Comparison of ENCODE assay signal across 11 mouse cellular contexts in genomic region chr11:59094213-59094612, GRCm38 (mm10). TPM values are rescaled to one million over a fixed set of nuclear protein-coding genes. Genes with fewer than 3 reads are reported as not detected.
DNase-seq lines count a peak whose midpoint lies in the region; ATAC-seq and TF ChIP-seq lines count a peak whose summit lies in the region.
"Had no signal": no experiment of that assay in that cellular context is flagged by ENCODE, and none has a peak within 500 bp of the region (broad histone marks: within the 10 kb centered on the region; RNA-seq: fewer than 3 reads in every experiment).

No protein-coding gene starts in this region.

- no peaks in the 10 kb centered on the region for H3K4me1 ChIP-seq in kidney, postnatal 0 days (replicated peaks; ENCODE audit: insufficient read depth, low read length)
- no peaks in the 10 kb centered on the region for H3K4me1 ChIP-seq in E14TG2a.4 (replicated peaks; ENCODE audit: low read depth, low read length)
- H3K4me1 ChIP-seq in forebrain, embryonic 12.5 days, result no peaks in the 10 kb centered on the region
- H3K4me1 ChIP-seq: forebrain, embryonic 13.5 days; liver, embryonic 13.5 days had no signal

- no peaks in the 10 kb centered on the region for H3K27me3 ChIP-seq in kidney, postnatal 0 days (ENCODE audit: insufficient read depth, low read length)
- H3K27me3 ChIP-seq in E14TG2a.4 (ENCODE audit: insufficient read depth, low read length), result peaks cover 4% of the 10 kb centered on the region
- no peaks in the 10 kb centered on the region for H3K27me3 ChIP-seq in forebrain, embryonic 12.5 days
- H3K27me3 ChIP-seq: forebrain, embryonic 13.5 days; liver, embryonic 13.5 days had no signal

- no peak overlapping the region for H3K4me2 ChIP-seq in kidney, postnatal 0 days (ENCODE audit: low read length)
- H3K4me2 ChIP-seq in forebrain, embryonic 12.5 days, result no peak overlapping the region
- H3K4me2 ChIP-seq: forebrain, embryonic 13.5 days; liver, embryonic 13.5 days had no signal

- H3K36me3 ChIP-seq in kidney, postnatal 0 days (ENCODE audit: insufficient read depth, low read length), result no peaks in the 10 kb centered on the region
- no peaks in the 10 kb centered on the region for H3K36me3 ChIP-seq in E14TG2a.4 (ENCODE audit: insufficient read depth, low read length)
- H3K36me3 ChIP-seq in forebrain, embryonic 12.5 days (replicated peaks), result no peaks in the 10 kb centered on the region
- H3K36me3 ChIP-seq: liver, embryonic 13.5 days had no signal

- no peak overlapping the region for H3K4me3 ChIP-seq in kidney, postnatal 0 days (replicated peaks; ENCODE audit: low read depth, low read length)
- no peak overlapping the region for H3K4me3 ChIP-seq in E14TG2a.4 (replicated peaks; ENCODE audit: low read length)
- H3K4me3 ChIP-seq in forebrain, embryonic 12.5 days (replicated peaks), result no peak overlapping the region
- H3K4me3 ChIP-seq: forebrain, embryonic 13.5 days; liver, embryonic 13.5 days had no signal

- DNase-seq in kidney, postnatal 0 days (ENCODE audit: low spot score), result no peak
- no peak for DNase-seq in kidney, postnatal 14 days
- peak; percentile 38 for DNase-seq in adipocyte (ENCODE audit: low spot score)
- peak; percentile 13 for DNase-seq in mesoderm, embryonic 11.5 days (ENCODE audit: low read depth, low spot score)
- no peak for DNase-seq in right cerebral cortex, adult 18-20 months
- no peak for DNase-seq in cerebellum, postnatal 25 days
- DNase-seq: liver, embryonic 13.5 days had no signal

- 72% methylated on average over 4 of the region's 4 CpGs for WGBS in kidney, postnatal 0 days
- WGBS in forebrain, embryonic 12.5 days, result 76% methylated on average over 4 of the region's 4 CpGs

- H3K9me3 ChIP-seq in kidney, postnatal 0 days (replicated peaks; ENCODE audit: low read length), result no peaks in the 10 kb centered on the region
- H3K9me3 ChIP-seq in E14TG2a.4 (ENCODE audit: low read length), result no peaks in the 10 kb centered on the region
- H3K9me3 ChIP-seq in forebrain, embryonic 12.5 days, result no peaks in the 10 kb centered on the region
- H3K9me3 ChIP-seq: forebrain, embryonic 13.5 days had no signal

- H3K9ac ChIP-seq in kidney, postnatal 0 days (ENCODE audit: low read depth, low read length), result no peak overlapping the region
- no peak overlapping the region for H3K9ac ChIP-seq in forebrain, embryonic 12.5 days
- H3K9ac ChIP-seq: forebrain, embryonic 13.5 days; liver, embryonic 13.5 days had no signal

- no peak overlapping the region for H3K27ac ChIP-seq in kidney, postnatal 0 days
- no peak overlapping the region for H3K27ac ChIP-seq in forebrain, embryonic 12.5 days
- H3K27ac ChIP-seq: forebrain, embryonic 13.5 days; liver, embryonic 13.5 days had no signal

- ATAC-seq in kidney, postnatal 0 days (replicated peaks; ENCODE audit: low FRiP score, low read depth), result no peak
- ATAC-seq in forebrain, embryonic 12.5 days (ENCODE audit: low FRiP score), result no peak
- ATAC-seq: forebrain, embryonic 13.5 days; hindbrain, embryonic 16.5 days had no signal

- TF ChIP-seq CTCF in kidney, postnatal 0 days (IDR thresholded peaks at IDR 0.05; ENCODE audit: low read depth), result peak; percentile 52
- peak; percentile 72 for TF ChIP-seq CTCF in E14TG2a.4 (conservative IDR thresholded peaks at IDR 0.05; ENCODE audit: low read length)

RNA-seq across cellular contexts. Expression of gene Obscn, which starts 42.0 kb away (rescaled TPM):
- polyA plus RNA-seq in kidney, postnatal 0 days (2015; fragmentation: Nextera tagmentation; extraction: Ambion mirVana), result 0.20 and 0.26 TPM in 2 replicates
- not detected in 2 replicates for polyA plus RNA-seq in forebrain, embryonic 12.5 days (2016; fragmentation: Nextera tagmentation; extraction: Ambion mirVana)

Comparison
In these comparisons a context has a peak if more than half of its experiments do, and no peak if none do; other contexts are left out.
1. DNase-seq: peak in adipocyte (single experiment) and mesoderm, embryonic 11.5 days (single experiment); none in kidney, postnatal 0 days (single experiment), kidney, postnatal 14 days (single experiment), right cerebral cortex, adult 18-20 months (single experiment) and cerebellum, postnatal 25 days (0 of 2).